Mouse (Mus musculus) liver, adult 2 months (tissue): Measurements from ENCODE around the gene Mylk4.

Source experiments
- CTCF ChIP-seq: fragments of 200-500 bp; IDR thresholded peaks from 2 replicates; pipeline ENCODE4 v1.5.1; 2011; ENCODE audit warnings: low read depth, low read length, control low read depth
- POLR2A ChIP-seq: fragments of 200-500 bp; IDR thresholded peaks from 2 replicates; pipeline ENCODE4 v1.6.1; 2011; ENCODE audit warnings: low read length, control low read depth; ENCODE audit not compliant: insufficient read depth; ENCODE audit errors: extremely low read depth

DNA sequence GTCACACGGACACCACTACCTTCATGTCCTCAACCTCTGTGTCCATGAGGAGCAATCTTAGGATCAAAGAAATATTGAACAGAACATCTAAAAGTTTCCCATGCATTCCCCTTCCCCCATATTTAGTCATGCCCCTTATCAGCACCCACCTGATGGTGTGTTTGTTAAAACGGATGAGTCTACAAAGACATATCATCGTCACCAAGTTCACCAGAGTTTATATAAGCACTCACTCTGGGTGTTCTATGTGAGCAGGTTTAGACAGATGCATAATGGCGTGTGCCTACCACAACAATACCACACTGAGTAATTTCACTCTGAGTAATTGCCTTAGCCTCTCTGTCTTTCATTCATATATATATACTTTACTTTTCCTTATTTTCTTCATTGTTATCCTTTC, 116.4 kb downstream of the Mylk4 start:
- TF ChIP-seq CTCF (no peak), POLR2A (no peak)
